Mouse (Mus musculus) bone marrow macrophage, adult 2 months (primary cell): ENCODE results near the gene Ubxn11.

Experiments
- CTCF ChIP-seq: IDR thresholded peaks from 2 replicates; pipeline ENCODE4 v1.5.1; 2012; ENCODE audit warnings: low read depth, mild to moderate bottlenecking, low read length, moderate library complexity
- POLR2A ChIP-seq: IDR thresholded peaks from 2 replicates; pipeline ENCODE4 v1.6.1; 2012; ENCODE audit warnings: mild to moderate bottlenecking, low read depth, low read length, borderline replicate concordance

DNA sequence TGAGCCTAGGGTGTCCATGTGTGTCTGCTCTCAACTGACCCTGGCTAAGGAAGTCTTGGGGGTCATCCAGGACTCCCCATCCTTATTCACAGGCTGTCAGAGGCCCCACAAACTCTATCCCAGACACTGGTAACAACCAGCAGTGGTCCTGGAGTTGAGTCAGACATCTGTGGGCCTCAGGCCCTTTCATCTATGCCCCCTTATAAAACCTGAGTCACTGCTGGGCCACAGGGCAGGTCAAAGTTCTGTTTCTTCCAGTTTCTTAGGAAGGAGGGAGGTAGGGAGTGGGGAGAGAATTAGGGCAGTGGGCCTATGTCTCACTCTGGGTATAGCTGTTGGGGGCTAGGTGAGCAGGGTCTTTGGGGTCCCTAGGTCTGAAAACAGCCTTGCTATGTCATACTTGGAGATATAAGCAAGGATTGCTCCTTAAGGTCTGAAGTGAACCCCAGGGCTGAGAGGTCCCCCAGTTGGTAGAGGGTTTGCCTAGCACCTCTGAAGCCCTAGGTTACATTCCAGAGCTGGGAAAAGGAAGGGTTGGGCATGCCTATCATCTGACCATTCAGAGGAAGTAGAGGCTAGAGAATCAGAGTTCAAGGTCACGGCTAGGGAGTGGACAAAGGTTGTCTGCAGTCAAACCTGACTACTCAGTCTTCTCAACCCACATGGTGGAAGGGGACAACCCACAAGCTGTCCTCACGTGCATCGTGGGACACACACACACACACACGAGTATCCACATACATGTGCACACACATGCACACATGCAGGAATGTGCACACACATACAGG lies 33.4 kb upstream of the Ubxn11 start:
- no peak for TF ChIP-seq CTCF
- no peak for TF ChIP-seq POLR2A
